Mouse (Mus musculus) thymus, postnatal 36 days (tissue): Measurements from ENCODE around the gene Eva1c.

Source experiments
- DNase-seq, 2 experiments: peaks; one replicate each; pipeline ENCODE4 v3.0.0; 2022; ENCODE audit warnings: mixed read lengths in 2 of 2

The Eva1c gene

DNA sequence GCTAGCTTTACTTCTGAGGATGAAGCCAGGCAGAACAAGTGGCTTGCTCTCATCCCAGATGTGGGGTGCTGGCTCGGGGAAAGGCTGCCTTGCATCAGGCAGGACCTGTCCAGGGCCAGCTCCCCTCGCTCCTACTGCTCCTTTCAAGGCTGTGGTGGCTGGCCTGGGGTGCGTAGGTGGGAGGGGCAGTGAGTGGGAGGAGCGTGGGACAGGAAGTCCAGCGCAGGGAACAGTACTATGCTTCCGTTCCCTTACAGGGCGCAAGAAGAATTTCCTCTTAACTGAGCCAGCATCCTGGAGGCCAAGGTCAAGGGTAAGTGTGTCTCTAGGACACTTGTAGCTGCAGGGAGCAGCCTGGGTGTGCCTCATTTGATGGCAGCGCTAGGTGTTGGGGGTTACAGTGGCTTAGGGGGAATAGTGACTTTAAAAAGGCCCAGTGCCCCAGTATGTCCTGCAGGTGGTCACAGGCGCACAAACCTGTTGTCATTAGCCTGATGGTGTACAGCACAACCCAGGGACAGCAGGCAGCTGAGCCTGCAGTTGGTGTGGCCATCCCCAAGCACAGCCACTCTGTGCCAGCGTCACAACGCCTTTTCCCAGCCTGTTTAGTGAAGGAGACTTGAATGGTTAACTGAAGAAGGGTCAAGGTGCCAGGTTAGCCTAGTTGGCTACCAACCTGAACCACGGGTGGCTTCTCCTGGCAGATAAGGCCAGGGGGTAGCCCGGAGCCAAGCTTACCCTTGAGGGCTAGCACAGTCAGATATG lies 98.3 kb downstream of the Eva1c start:
- no peak for DNase-seq

- peak; percentile 13 to 29 for DNase-seq
Observed at GRCm38 (mm10) chr16:90925461-90925860, 98.9 kb downstream of the Eva1c start.

DNA sequence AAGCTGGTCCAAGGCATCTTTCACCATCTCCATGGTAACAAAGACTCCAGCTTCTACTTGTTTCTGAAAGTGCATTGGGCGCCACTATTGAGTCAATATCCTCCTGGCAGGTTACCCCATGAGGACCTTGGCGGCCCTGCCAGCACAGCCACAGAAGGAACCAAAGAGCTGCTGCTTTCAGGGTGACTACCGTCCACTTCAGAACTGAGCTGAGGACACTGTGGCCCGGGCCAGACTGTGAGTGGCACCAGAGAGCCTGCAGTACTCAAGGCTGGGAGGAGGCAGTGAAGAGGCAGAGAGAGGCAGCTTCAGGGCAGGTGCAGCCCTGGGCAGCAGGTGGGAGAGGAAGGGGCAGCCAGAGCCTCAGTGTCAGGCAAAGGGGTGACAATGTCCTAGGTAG lies 100.9 kb downstream of the Eva1c start:
- no peak for DNase-seq

DNA sequence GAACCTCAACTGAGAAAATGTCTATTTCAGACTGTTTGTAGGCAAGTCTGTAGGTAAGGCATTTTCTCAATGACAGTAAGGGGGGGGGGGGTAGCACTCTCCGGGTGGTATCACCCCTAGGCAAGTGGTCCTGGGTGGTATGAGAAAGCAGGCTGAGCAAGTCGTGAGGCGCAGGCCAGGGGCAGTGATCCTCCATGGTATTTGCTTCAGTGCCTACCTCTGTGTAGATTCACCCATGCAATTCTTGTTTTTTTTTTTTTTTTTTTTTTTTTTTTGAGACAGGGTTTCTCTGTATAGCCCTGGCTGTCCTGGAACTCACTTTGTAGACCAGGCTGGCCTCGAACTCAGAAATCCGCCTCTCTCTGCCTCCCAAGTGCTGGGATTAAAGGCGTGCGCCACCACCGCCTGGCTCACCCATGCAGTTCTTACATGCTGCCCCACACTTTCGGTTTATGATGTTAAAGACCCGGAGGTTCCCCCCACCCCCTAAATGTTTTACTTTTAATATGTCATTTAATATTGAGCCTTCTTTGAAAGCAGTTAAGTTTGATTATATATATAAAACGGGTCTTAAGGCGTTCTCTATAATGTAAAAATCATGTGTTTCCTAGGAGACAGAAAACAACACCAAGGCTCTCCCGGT lies 107.1 kb downstream of the Eva1c start:
- DNase-seq, result no peak

DNA sequence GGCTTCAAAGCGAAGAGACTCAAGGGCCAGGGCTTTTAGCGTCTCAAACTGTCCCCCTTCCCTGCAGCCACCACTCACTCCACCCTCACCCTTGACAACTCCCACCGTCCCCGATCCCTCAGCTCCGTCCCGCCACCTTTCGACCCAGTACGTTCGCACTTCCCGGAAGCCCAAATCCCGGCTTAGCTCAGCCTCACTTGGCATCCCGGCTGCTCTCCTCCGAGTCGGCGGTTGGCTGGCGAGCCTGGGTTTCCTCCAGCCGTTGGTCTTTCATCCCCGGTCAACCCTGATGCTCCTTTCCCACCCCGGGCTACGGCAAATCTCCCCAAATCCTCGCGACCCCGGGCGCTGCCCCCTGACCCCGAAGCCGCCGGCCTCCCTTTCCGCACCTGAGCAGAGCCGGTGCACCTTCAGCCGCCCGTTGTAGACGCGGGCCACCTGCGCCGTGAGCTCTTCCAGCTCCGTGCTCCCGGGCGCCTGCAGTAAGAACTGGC lies 107.7 kb downstream of the Eva1c start:
- DNase-seq, result no peak

GRCm38 (mm10) chr16:90934687-90935328 lies 108.3 kb downstream of the Eva1c start, which contains the start of gene Cfap298:
Cfap298 (minus strand) TSS chr16:90935114.
- peak; percentile 89 to 90 for DNase-seq

DNA sequence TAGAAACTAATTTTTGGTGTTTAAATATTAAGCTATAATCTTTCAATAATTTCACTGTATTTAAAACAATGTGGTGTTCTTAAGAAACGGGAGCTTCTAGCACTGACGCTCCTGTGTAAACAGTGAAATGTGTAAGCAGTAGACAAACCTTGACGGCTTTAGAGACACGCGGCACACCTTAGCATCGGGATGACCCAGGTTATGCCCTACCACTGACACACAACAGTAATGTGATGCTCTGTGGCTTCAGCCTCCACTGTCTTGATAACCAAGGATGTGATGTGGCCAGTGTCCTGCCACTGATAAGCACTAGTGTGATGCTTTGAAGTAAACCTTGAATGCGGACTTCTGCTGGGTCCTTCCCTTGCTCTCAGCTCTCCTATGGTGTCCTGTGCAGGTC lies 114.7 kb downstream of the Eva1c start:
- no peak for DNase-seq

- no peak for DNase-seq
Observed at GRCm38 (mm10) chr16:90946977-90947376, 120.5 kb downstream of the Eva1c start.

DNA sequence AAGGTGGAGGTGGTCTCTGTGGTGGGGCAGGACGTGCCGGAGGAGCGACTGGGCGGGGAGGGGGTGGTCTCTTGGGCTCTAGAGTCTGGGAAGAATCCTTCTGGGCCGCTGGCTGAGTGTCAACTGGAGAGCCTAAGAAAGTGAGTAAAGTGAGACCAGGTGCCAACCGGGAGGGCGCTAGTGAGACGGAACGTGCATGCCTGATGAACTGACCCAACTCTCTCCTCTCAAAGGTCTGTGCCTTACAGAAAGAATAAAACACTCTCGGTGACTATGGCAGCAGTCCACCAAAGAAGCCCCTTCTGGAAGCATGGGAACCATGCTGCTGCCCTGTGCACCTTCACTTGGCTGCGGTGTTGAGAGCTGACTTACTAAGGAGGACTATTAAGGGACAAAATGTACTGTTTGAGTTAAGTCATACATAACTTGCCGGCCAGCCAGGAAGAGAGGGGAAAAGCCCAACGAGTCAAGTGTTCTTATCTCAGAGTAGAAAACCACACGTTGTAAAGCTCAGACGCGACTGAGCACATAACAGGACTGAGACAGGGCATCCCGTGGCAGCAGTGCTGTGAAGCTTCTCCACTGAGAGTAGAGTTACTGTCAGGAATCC lies 123.9 kb downstream of the Eva1c start:
- DNase-seq, result no peak

GRCm38 (mm10) chr16:90953147-90953546 lies 126.6 kb downstream of the Eva1c start:
- no peak for DNase-seq

DNA sequence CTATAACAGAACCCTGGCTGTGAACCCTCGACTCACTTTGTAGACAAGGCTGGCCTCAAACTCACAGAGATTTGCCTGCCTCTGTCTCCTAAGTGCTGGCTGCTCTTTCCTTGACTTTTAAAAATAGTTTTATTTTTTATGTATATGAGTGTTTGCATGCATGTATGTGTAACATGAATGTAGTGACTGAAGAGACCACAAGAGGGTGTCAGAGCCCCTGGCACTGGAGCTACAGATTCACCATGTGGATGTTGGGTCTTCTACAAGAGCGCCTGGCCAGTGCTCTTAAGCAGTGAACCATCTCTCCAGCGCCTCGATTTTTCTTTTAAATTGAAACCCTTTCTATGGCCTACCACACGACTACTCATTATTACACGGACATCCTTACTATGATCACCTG lies 127.3 kb downstream of the Eva1c start:
- no peak for DNase-seq
